Mouse (Mus musculus): ENCODE results near the gene Lingo1. TPM values are rescaled to one million over a fixed set of nuclear protein-coding genes. Genes with fewer than 3 reads are reported as not detected.
A peak's percentile ranks its signal among the peaks of the same experiment; 100 is the strongest.

Gene Lingo1
- polyA plus RNA-seq, 1 experiment from 2014 or later, result 3.2 TPM

- peak; percentile 51 for DNase-seq (ENCODE audit: low spot score)
- 64% methylated on average over 22 of the region's 22 CpGs for WGBS
These were observed 117.2 kb downstream of the Lingo1 start for GRCm38 (mm10) chr9:56678929-56679681.

GRCm38 (mm10) chr9:56675696-56676095 is 120.6 kb downstream of the Lingo1 start:
- Histone ChIP-seq H3K27me3 (ENCODE audit: insufficient read depth, low read length) (no peaks in the 10 kb centered on the region), H3K9ac (ENCODE audit: low read depth, low read length) (no peak overlapping the region), H3K9me3 (replicated peaks; ENCODE audit: low read length) (no peaks in the 10 kb centered on the region), H3K4me2 (ENCODE audit: low read length) (no peak overlapping the region), H3K4me3 (replicated peaks; ENCODE audit: low read depth, low read length) (no peak overlapping the region), H3K36me3 (ENCODE audit: insufficient read depth, low read length) (no peaks in the 10 kb centered on the region), H3K27ac (no peak overlapping the region), H3K4me1 (replicated peaks; ENCODE audit: insufficient read depth, low read length) (no peaks in the 10 kb centered on the region)
- no peak for TF ChIP-seq CTCF (IDR thresholded peaks at IDR 0.05; ENCODE audit: low read depth)
- DNase-seq (ENCODE audit: low spot score) (no peak), ATAC-seq (replicated peaks; ENCODE audit: low FRiP score, low read depth) (no peak)
- 80% methylated on average over 7 of the region's 7 CpGs for WGBS

More at GRCm38 (mm10) chr9:56678929-56679681, 117.2 kb downstream of the Lingo1 start:
- ATAC-seq (replicated peaks; ENCODE audit: low FRiP score, low read depth), result 0 out of 2 replicates have a peak, but pooled peaks have one; percentile 43
- H3K9ac ChIP-seq (ENCODE audit: low read depth, low read length), result no peak overlapping the region
- H3K4me1 ChIP-seq (replicated peaks; ENCODE audit: insufficient read depth, low read length), result no peaks in the 10 kb centered on the region
- no peaks in the 10 kb centered on the region for H3K9me3 ChIP-seq (replicated peaks; ENCODE audit: low read length)
- H3K4me3 ChIP-seq (replicated peaks; ENCODE audit: low read depth, low read length), result no peak overlapping the region
- no peak for TF ChIP-seq CTCF (IDR thresholded peaks at IDR 0.05; ENCODE audit: low read depth)
- no peaks in the 10 kb centered on the region for H3K27me3 ChIP-seq (ENCODE audit: insufficient read depth, low read length)
- no peaks in the 10 kb centered on the region for H3K36me3 ChIP-seq (ENCODE audit: insufficient read depth, low read length)
- H3K27ac ChIP-seq, result no peak overlapping the region
- H3K4me2 ChIP-seq (ENCODE audit: low read length), result no peak overlapping the region

- ATAC-seq (replicated peaks; ENCODE audit: low FRiP score, low read depth), result no peak
- no peak for DNase-seq (ENCODE audit: low spot score)
- no peaks in the 10 kb centered on the region for H3K4me1 ChIP-seq (replicated peaks; ENCODE audit: insufficient read depth, low read length)
These were observed 126.6 kb downstream of the Lingo1 start for GRCm38 (mm10) chr9:56669605-56670221.

GRCm38 (mm10) chr9:56664136-56664535 is 132.1 kb downstream of the Lingo1 start:
- H3K9me3 ChIP-seq (replicated peaks; ENCODE audit: low read length), result no peaks in the 10 kb centered on the region
- ATAC-seq (replicated peaks; ENCODE audit: low FRiP score, low read depth), result no peak
- no peak overlapping the region for H3K27ac ChIP-seq
- no peaks in the 10 kb centered on the region for H3K36me3 ChIP-seq (ENCODE audit: insufficient read depth, low read length)
- no peak overlapping the region for H3K4me2 ChIP-seq (ENCODE audit: low read length)
- DNase-seq (ENCODE audit: low spot score), result peak; percentile 39
- no peaks in the 10 kb centered on the region for H3K27me3 ChIP-seq (ENCODE audit: insufficient read depth, low read length)
- no peaks in the 10 kb centered on the region for H3K4me1 ChIP-seq (replicated peaks; ENCODE audit: insufficient read depth, low read length)
- WGBS, result 71% methylated on average over 5 of the region's 5 CpGs
- no peak overlapping the region for H3K9ac ChIP-seq (ENCODE audit: low read depth, low read length)
- no peak overlapping the region for H3K4me3 ChIP-seq (replicated peaks; ENCODE audit: low read depth, low read length)
- no peak for TF ChIP-seq CTCF (IDR thresholded peaks at IDR 0.05; ENCODE audit: low read depth)

More at GRCm38 (mm10) chr9:56669605-56670221, 126.6 kb downstream of the Lingo1 start:
- TF ChIP-seq CTCF (IDR thresholded peaks at IDR 0.05; ENCODE audit: low read depth), result no peak
- Histone ChIP-seq H3K27me3 (ENCODE audit: insufficient read depth, low read length) (no peaks in the 10 kb centered on the region), H3K4me3 (replicated peaks; ENCODE audit: low read depth, low read length) (no peak overlapping the region), H3K4me2 (ENCODE audit: low read length) (no peak overlapping the region), H3K9me3 (replicated peaks; ENCODE audit: low read length) (no peaks in the 10 kb centered on the region), H3K36me3 (ENCODE audit: insufficient read depth, low read length) (no peaks in the 10 kb centered on the region), H3K27ac (no peak overlapping the region), H3K9ac (ENCODE audit: low read depth, low read length) (no peak overlapping the region)
- WGBS, result 35% methylated on average over 11 of the region's 11 CpGs

GRCm38 (mm10) chr9:56662946-56663345 is 133.3 kb downstream of the Lingo1 start:
- Histone ChIP-seq H3K27ac (no peak overlapping the region), H3K4me3 (replicated peaks; ENCODE audit: low read depth, low read length) (no peak overlapping the region), H3K4me2 (ENCODE audit: low read length) (no peak overlapping the region), H3K36me3 (ENCODE audit: insufficient read depth, low read length) (no peaks in the 10 kb centered on the region), H3K27me3 (ENCODE audit: insufficient read depth, low read length) (no peaks in the 10 kb centered on the region), H3K4me1 (replicated peaks; ENCODE audit: insufficient read depth, low read length) (no peaks in the 10 kb centered on the region), H3K9ac (ENCODE audit: low read depth, low read length) (no peak overlapping the region), H3K9me3 (replicated peaks; ENCODE audit: low read length) (no peaks in the 10 kb centered on the region)
- ATAC-seq (replicated peaks; ENCODE audit: low FRiP score, low read depth) (no peak), DNase-seq (ENCODE audit: low spot score) (no peak)
- TF ChIP-seq CTCF (IDR thresholded peaks at IDR 0.05; ENCODE audit: low read depth), result no peak
- WGBS, result 74% methylated on average over 7 of the region's 7 CpGs

GRCm38 (mm10) chr9:56662405-56662804 is 133.9 kb downstream of the Lingo1 start:
- ATAC-seq (replicated peaks; ENCODE audit: low FRiP score, low read depth) (no peak), DNase-seq (ENCODE audit: low spot score) (no peak)
- TF ChIP-seq CTCF (IDR thresholded peaks at IDR 0.05; ENCODE audit: low read depth), result no peak
- Histone ChIP-seq H3K27me3 (ENCODE audit: insufficient read depth, low read length) (no peaks in the 10 kb centered on the region), H3K4me2 (ENCODE audit: low read length) (no peak overlapping the region), H3K9ac (ENCODE audit: low read depth, low read length) (no peak overlapping the region), H3K27ac (no peak overlapping the region), H3K9me3 (replicated peaks; ENCODE audit: low read length) (no peaks in the 10 kb centered on the region), H3K4me1 (replicated peaks; ENCODE audit: insufficient read depth, low read length) (no peaks in the 10 kb centered on the region), H3K36me3 (ENCODE audit: insufficient read depth, low read length) (no peaks in the 10 kb centered on the region), H3K4me3 (replicated peaks; ENCODE audit: low read depth, low read length) (no peak overlapping the region)
- 67% methylated on average over 3 of the region's 3 CpGs for WGBS

All from kidney, postnatal 0 days (tissue).